ENCODE assay signal across 8 mouse cellular contexts in genomic region chr6:54039357-54039804, GRCm38 (mm10). TPM values are rescaled to one million over a fixed set of nuclear protein-coding genes. Genes with fewer than 3 reads are reported as not detected.
A peak's percentile ranks its signal among the peaks of the same experiment; 100 is the strongest.
DNase-seq lines count a peak whose midpoint lies in the region; ATAC-seq and TF ChIP-seq lines count a peak whose summit lies in the region.

Gene Chn2, plus strand, starts transcription at chr6:54039554.

- no peak for TF ChIP-seq CTCF in cortical plate, adult 2 months (IDR thresholded peaks at IDR 0.05; ENCODE audit: extremely low read depth, insufficient read depth, low read length)

- H3K27me3 ChIP-seq in megakaryocyte, embryonic 14.5 days (replicated peaks) = peaks cover 33% of the 10 kb centered on the region

- DNase-seq in adrenal gland, adult 18-20 months (ENCODE audit: low spot score in 2 of 2) = peak; percentile 55 to 63
- DNase-seq in gastrocnemius, postnatal 14 days = peak; percentile 42
- DNase-seq in left cerebral cortex, postnatal 25 days (ENCODE audit: low spot score in 2 of 2) = peak; percentile 38 to 48
- peak; percentile 50 for DNase-seq in right cerebral cortex, postnatal 25 days
- no peak for DNase-seq in Muller cell, postnatal 12 days (ENCODE audit: inconsistent ontology term)

- peak; percentile 55 for ATAC-seq in inflammation-experienced regulatory T-cells, adult 6 months

- intact Hi-C loops in gastrocnemius, postnatal 14 days (cut with DNase I; ENCODE audit: low total_unique reads) = loop anchor here (5.0 kb wide), 1 partner anchor 188 kb away; no protein-coding TSS in a partner anchor
- intact Hi-C loops in left cerebral cortex, postnatal 25 days (cut with DNase I) = loop anchor here (2.0 kb wide), 1 partner anchor 125 kb away; no protein-coding TSS in a partner anchor

- peaks cover 2% of the 10 kb centered on the region for H3K4me1 ChIP-seq in cortical plate, adult 2 months (ENCODE audit: control insufficient read depth, insufficient read depth, low read length)
- H3K4me1 ChIP-seq in megakaryocyte, embryonic 14.5 days = peaks cover 68% of the 10 kb centered on the region

- no peaks in the 10 kb centered on the region for H3K36me3 ChIP-seq in megakaryocyte, embryonic 14.5 days (replicated peaks; ENCODE audit: low read length)

- H3K9me3 ChIP-seq in megakaryocyte, embryonic 14.5 days = peaks cover 5% of the 10 kb centered on the region

- TF ChIP-seq POLR2A in cortical plate, adult 2 months (IDR thresholded peaks at IDR 0.05; ENCODE audit: extremely low read depth, insufficient read depth, low read length) = no peak

- peak within 1 kb of the TSS; percentile 72 for H3K4me3 ChIP-seq in cortical plate, adult 2 months (ENCODE audit: insufficient read depth, low read length)
- H3K4me3 ChIP-seq in megakaryocyte, embryonic 14.5 days (replicated peaks) = peak within 1 kb of the TSS; percentile 95

- peak within 1 kb of the TSS; percentile 65 for H3K27ac ChIP-seq in cortical plate, adult 2 months (ENCODE audit: insufficient read depth, low read length)

RNA-seq across cellular contexts. Expression of gene Chn2, which starts in this region (rescaled TPM):
- 10 to 100 TPM in 1 of 2 experiments, 1 to 10 TPM in 1; 7.7 to 12.5 TPM for total RNA-seq in adrenal gland, adult 18-20 months (2021)
- 53.1 and 54.9 TPM in 2 replicates for polyA plus RNA-seq in cortical plate, adult 2 months (2012; rRNA removed)
- total RNA-seq in gastrocnemius, postnatal 14 days (2021) = 1 to 10 TPM; 3.8 to 5.2 TPM
- polyA plus RNA-seq in inflammation-experienced regulatory T-cells, adult 6 months (2017; shearing (Covaris generic)) = 10 to 100 TPM in 1 of 3 experiments, 1 to 10 TPM in 2; 8.4 to 14.5 (median 9.5) TPM
- 10 to 100 TPM; 38.8 to 42.7 TPM for total RNA-seq in left cerebral cortex, postnatal 25 days (2021)
- 4.0 and 9.5 TPM in 2 replicates for polyA plus RNA-seq in megakaryocyte, embryonic 14.5 days (2012; ENCODE audit: insufficient read depth, low replicate concordance)
